Mouse (Mus musculus) spleen, adult 2 months (tissue): ENCODE results near the gene 4930556J24Rik.

Source experiments
- CTCF ChIP-seq: fragments of 200-500 bp; IDR thresholded peaks from 2 replicates; pipeline ENCODE4 v1.5.1; 2011; ENCODE audit warnings: mild to moderate bottlenecking, inconsistent platforms; ENCODE audit not compliant: insufficient read depth, insufficient read length, insufficient replicate concordance; ENCODE audit errors: extremely low read depth
- POLR2A ChIP-seq: fragments of 200-500 bp; IDR thresholded peaks from 2 replicates; pipeline ENCODE4 v1.6.1; 2011; ENCODE audit warnings: low read depth, low read length, inconsistent platforms

DNA sequence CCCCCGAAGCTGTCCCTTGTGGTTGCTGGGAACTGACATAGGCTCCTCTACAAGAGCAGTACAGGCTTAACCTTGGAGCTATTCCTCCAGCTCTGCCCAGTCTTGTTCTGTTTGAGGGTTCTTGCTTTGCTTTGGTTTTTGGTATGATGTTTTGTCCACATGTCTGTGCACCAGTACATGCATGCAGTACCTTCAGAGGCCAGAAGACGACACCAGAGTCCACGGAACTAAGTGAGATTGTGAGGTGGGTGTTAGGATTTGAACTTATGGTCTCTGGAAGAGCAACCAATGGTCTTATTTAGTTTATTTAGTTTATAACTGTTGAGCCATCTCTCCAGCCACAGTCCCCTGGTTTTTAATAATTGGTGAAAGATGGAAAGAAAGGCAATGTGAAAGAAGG is 29.9 kb upstream of the 4930556J24Rik start:
- TF ChIP-seq CTCF (no peak), POLR2A (no peak)
